Comparison of ENCODE assay signal across 10 mouse cellular contexts in genomic region chr1:92699048-92699447, GRCm38 (mm10). TPM values are rescaled to one million over a fixed set of nuclear protein-coding genes. Genes with fewer than 3 reads are reported as not detected.
DNase-seq lines count a peak whose midpoint lies in the region; ATAC-seq lines count a peak whose summit lies in the region.
"Had no signal": no experiment of that assay in that cellular context is flagged by ENCODE, and none has a peak within 500 bp of the region (broad histone marks: within the 10 kb centered on the region; RNA-seq: fewer than 3 reads in every experiment).

No protein-coding gene starts in this region.

- H3K27ac ChIP-seq in kidney, embryonic 14.5 days (ENCODE audit: low read depth, low read length), result no peak overlapping the region
- no peak overlapping the region for H3K27ac ChIP-seq in hindbrain, embryonic 14.5 days
- H3K27ac ChIP-seq in limb, embryonic 15.5 days, result peak overlapping the region; percentile 30; the same call in 1 of the 2 replicates
- no peak overlapping the region for H3K27ac ChIP-seq in midbrain, embryonic 16.5 days (ENCODE audit: low read length)

- no peak overlapping the region; the same call in 1 of the 2 replicates for H3K9ac ChIP-seq in kidney, embryonic 14.5 days (ENCODE audit: low read depth, low read length)
- no peak overlapping the region for H3K9ac ChIP-seq in hindbrain, embryonic 14.5 days
- H3K9ac ChIP-seq in limb, embryonic 15.5 days, result no peak overlapping the region
- peak overlapping the region; percentile 38; the same call in 1 of the 2 replicates for H3K9ac ChIP-seq in midbrain, embryonic 16.5 days (ENCODE audit: low read depth, low read length)

- 4% methylated on average over 9 of the region's 9 CpGs for WGBS in kidney, embryonic 14.5 days
- 4% methylated on average over 9 of the region's 9 CpGs for WGBS in hindbrain, embryonic 14.5 days
- WGBS in limb, embryonic 15.5 days, result 7% methylated on average over 9 of the region's 9 CpGs
- WGBS in midbrain, embryonic 16.5 days, result 3% methylated on average over 9 of the region's 9 CpGs

- no peaks in the 10 kb centered on the region for H3K9me3 ChIP-seq in kidney, embryonic 14.5 days (ENCODE audit: control insufficient read depth, low read length)
- no peaks in the 10 kb centered on the region for H3K9me3 ChIP-seq in hindbrain, embryonic 14.5 days (ENCODE audit: control insufficient read depth, low read length)
- H3K9me3 ChIP-seq in limb, embryonic 15.5 days, result no peaks in the 10 kb centered on the region
- no peaks in the 10 kb centered on the region for H3K9me3 ChIP-seq in midbrain, embryonic 16.5 days (replicated peaks; ENCODE audit: control insufficient read depth, low read length, poor library complexity, severe bottlenecking)

- ATAC-seq in kidney, embryonic 14.5 days (ENCODE audit: low FRiP score, low TSS enrichment), result peak; percentile 86
- ATAC-seq in hindbrain, embryonic 14.5 days (ENCODE audit: low FRiP score), result peak; percentile 63
- ATAC-seq in limb, embryonic 15.5 days (ENCODE audit: insufficient number of reproducible peaks, low FRiP score, low TSS enrichment, low read depth), result peak; percentile 61; the same call in 1 of the 2 replicates
- ATAC-seq in midbrain, embryonic 16.5 days, result peak; percentile 41; the same call in 1 of the 2 replicates

- no peaks in the 10 kb centered on the region for H3K27me3 ChIP-seq in kidney, embryonic 14.5 days (ENCODE audit: control insufficient read depth, insufficient read depth, low read length)
- no peaks in the 10 kb centered on the region for H3K27me3 ChIP-seq in hindbrain, embryonic 14.5 days (ENCODE audit: control insufficient read depth, insufficient read depth, low read length)
- H3K27me3 ChIP-seq in limb, embryonic 15.5 days, result no peaks in the 10 kb centered on the region
- H3K27me3 ChIP-seq in midbrain, embryonic 16.5 days (ENCODE audit: control insufficient read depth, insufficient read depth, low read depth, low read length), result no peaks in the 10 kb centered on the region; the same call in 1 of the 2 replicates

- no peak overlapping the region for H3K4me3 ChIP-seq in kidney, embryonic 14.5 days (ENCODE audit: low read length)
- no peak overlapping the region for H3K4me3 ChIP-seq in hindbrain, embryonic 14.5 days (replicated peaks; ENCODE audit: low read length)
- H3K4me3 ChIP-seq in limb, embryonic 15.5 days, result no peak overlapping the region
- no peak overlapping the region for H3K4me3 ChIP-seq in midbrain, embryonic 16.5 days (ENCODE audit: low read depth, low read length)
- H3K4me3 ChIP-seq: erythroblast, embryonic 14.5 days had no signal

- H3K4me1 ChIP-seq in kidney, embryonic 14.5 days (ENCODE audit: control insufficient read depth, insufficient read depth, low read length), result peaks cover 18% of the 10 kb centered on the region; the same call in 1 of the 2 replicates
- H3K4me1 ChIP-seq in hindbrain, embryonic 14.5 days (replicated peaks; ENCODE audit: control insufficient read depth, insufficient read depth, low read length), result peaks cover 6% of the 10 kb centered on the region; the same call in 1 of the 2 replicates
- peaks cover 24% of the 10 kb centered on the region for H3K4me1 ChIP-seq in limb, embryonic 15.5 days
- H3K4me1 ChIP-seq in midbrain, embryonic 16.5 days (ENCODE audit: control insufficient read depth, insufficient read depth, low read length), result 0 out of 2 replicates have a peak, but pooled peaks cover 2% of the 10 kb centered on the region

- DNase-seq in kidney, adult 11 months, result no peak
- peak; percentile 66 for DNase-seq in embryo, embryonic 10 days (ENCODE audit: low spot score)
- DNase-seq in gastrocnemius, postnatal 10 days, result peak; percentile 52
- DNase-seq in hindbrain, embryonic 14.5 days (ENCODE audit: low spot score), result peak; percentile 42
- peak; percentile 45 for DNase-seq in thymus, postnatal 4 days

- H3K4me2 ChIP-seq in kidney, embryonic 14.5 days (replicated peaks; ENCODE audit: low read depth, low read length), result no peak overlapping the region
- H3K4me2 ChIP-seq in hindbrain, embryonic 14.5 days (replicated peaks), result no peak overlapping the region
- H3K4me2 ChIP-seq in limb, embryonic 15.5 days, result no peak overlapping the region; the same call in 1 of the 2 replicates
- H3K4me2 ChIP-seq in midbrain, embryonic 16.5 days (ENCODE audit: low read length), result no peak overlapping the region

- no peaks in the 10 kb centered on the region for H3K36me3 ChIP-seq in kidney, embryonic 14.5 days (ENCODE audit: control insufficient read depth, insufficient read depth, low read length)
- no peaks in the 10 kb centered on the region for H3K36me3 ChIP-seq in hindbrain, embryonic 14.5 days (replicated peaks; ENCODE audit: control insufficient read depth, insufficient read depth)
- H3K36me3 ChIP-seq in limb, embryonic 15.5 days, result no peaks in the 10 kb centered on the region
- H3K36me3 ChIP-seq in midbrain, embryonic 16.5 days (ENCODE audit: control insufficient read depth, insufficient read depth, low read length), result no peaks in the 10 kb centered on the region

RNA-seq across cellular contexts. Expression of gene Otos, which starts 50.4 kb away (rescaled TPM):
- polyA plus RNA-seq in kidney, embryonic 14.5 days (2014; fragmentation: Nextera tagmentation; extraction: Ambion mirVana), result 0.43 TPM in 1 of 2 replicates, not detected in the other
- under 1 TPM; 0.41 to 0.49 TPM for total RNA-seq in gastrocnemius, postnatal 10 days (2021)
- polyA plus RNA-seq in hindbrain, embryonic 14.5 days (2014; fragmentation: Nextera tagmentation; extraction: Ambion mirVana), result 0.31 TPM in 1 of 2 replicates, not detected in the other
- 0.12 TPM in 1 of 2 replicates, not detected in the other for polyA plus RNA-seq in limb, embryonic 15.5 days (2015; fragmentation: Nextera tagmentation; extraction: Ambion mirVana)
- 0.65 TPM in 1 of 2 replicates, not detected in the other for polyA plus RNA-seq in midbrain, embryonic 16.5 days (2015; fragmentation: Nextera tagmentation; extraction: Ambion mirVana)
- total RNA-seq: neutrophil, adult 5-6 weeks had no signal

RNA-seq across cellular contexts. Expression of gene Cops9, which starts 57.3 kb away (rescaled TPM):
- 414 and 584 TPM in 2 replicates for polyA plus RNA-seq in kidney, embryonic 14.5 days (2014; fragmentation: Nextera tagmentation; extraction: Ambion mirVana)
- 100 to 1,000 TPM; 257 to 268 TPM for total RNA-seq in gastrocnemius, postnatal 10 days (2021)
- 553 and 683 TPM in 2 replicates for polyA plus RNA-seq in hindbrain, embryonic 14.5 days (2014; fragmentation: Nextera tagmentation; extraction: Ambion mirVana)
- 335 and 393 TPM in 2 replicates for polyA plus RNA-seq in limb, embryonic 15.5 days (2015; fragmentation: Nextera tagmentation; extraction: Ambion mirVana)
- polyA plus RNA-seq in midbrain, embryonic 16.5 days (2015; fragmentation: Nextera tagmentation; extraction: Ambion mirVana), result 492 and 521 TPM in 2 replicates
